Mouse (Mus musculus): ENCODE results near the gene Bcas3. TPM values are rescaled to one million over a fixed set of nuclear protein-coding genes. Genes with fewer than 3 reads are reported as not detected.
A peak's percentile ranks its signal among the peaks of the same experiment; 100 is the strongest.

The Bcas3 gene
- polyA plus RNA-seq, 1 experiment from 2014 or later = 26.0 TPM

DNA sequence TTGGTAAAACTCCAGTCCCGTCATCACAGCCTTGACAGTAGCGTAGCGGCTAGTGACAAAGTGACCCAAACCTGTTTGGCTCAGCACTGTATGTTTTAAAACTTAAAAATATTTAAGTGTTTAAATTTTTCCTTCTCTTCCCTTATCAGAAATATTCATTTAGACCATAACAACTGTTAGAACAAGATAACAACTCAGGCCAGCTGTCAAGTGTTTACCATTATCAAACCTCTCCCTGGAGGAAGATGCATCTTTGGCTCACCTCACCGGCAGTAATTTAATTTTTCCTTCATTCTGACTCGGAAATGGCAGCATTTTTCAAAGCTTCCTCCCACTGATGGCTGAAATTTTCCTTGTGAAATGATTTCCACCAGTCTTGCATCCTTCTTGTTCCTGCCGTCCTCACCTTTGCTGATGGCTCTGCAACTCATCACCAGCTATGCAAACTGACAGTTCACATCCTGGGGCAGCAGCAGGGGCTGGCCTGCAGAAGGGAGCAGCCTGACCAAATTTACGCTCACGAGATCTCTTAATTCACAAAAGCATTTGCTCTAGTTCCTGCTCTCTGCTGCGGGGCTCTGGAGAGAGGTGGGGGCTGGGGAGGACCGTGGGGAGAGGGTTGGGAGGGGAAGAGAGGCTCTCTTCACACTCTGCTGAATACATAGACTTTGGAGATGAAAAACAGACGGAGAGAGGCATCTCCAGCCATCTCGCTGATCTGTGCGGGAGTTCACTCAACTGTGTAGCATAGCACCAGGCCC is 275.5 kb downstream of the Bcas3 start:
- TF ChIP-seq CTCF (IDR thresholded peaks at IDR 0.05) (no peak), EP300 (IDR thresholded peaks at IDR 0.05) (no peak)
- Histone ChIP-seq H3K9me3 (ENCODE audit: low read length) (no peaks in the 10 kb centered on the region), H3K27ac (ENCODE audit: low read length) (no peak overlapping the region), H3K4me3 (ENCODE audit: low read depth, low read length) (no peak overlapping the region), H3K4me2 (replicated peaks; ENCODE audit: low read depth, low read length) (no peak overlapping the region), H3K4me1 (ENCODE audit: insufficient read depth, low read depth, low read length) (peaks cover 3% of the 10 kb centered on the region; the same call in 1 of the 2 replicates), H3K27me3 (replicated peaks; ENCODE audit: insufficient read depth, low read length) (no peaks in the 10 kb centered on the region), H3K36me3 (ENCODE audit: insufficient read depth, low read length) (no peaks in the 10 kb centered on the region), H3K9ac (replicated peaks; ENCODE audit: low read depth) (no peak overlapping the region)
- DNase-seq (ENCODE audit: low spot score) (no peak), ATAC-seq (no peak)
- WGBS = 39% methylated on average over 13 of the region's 13 CpGs

DNA sequence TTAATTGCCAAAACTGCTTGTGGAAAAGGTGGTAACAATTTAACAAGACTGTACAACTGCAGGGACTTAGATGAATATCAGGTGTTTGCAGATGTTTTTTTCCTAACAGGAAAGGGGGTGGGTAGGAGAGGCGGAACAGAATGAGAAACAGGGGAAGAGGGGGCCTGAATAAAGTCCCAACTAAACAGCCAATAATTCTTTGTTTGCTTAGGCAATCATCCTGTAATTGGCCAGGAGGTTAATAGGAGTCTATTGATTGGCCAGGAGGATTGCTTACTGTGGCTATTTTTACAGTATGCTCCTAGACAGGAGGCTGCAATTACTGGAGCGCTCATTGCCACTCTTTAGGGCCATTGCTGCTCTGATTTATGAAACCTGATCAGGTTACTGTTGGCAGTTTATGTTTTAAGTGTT is 279.6 kb downstream of the Bcas3 start:
- H3K9me3 ChIP-seq (ENCODE audit: low read length) = no peaks in the 10 kb centered on the region
- TF ChIP-seq CTCF (IDR thresholded peaks at IDR 0.05) (no peak), EP300 (IDR thresholded peaks at IDR 0.05) (no peak)
- no peaks in the 10 kb centered on the region for H3K27me3 ChIP-seq (replicated peaks; ENCODE audit: insufficient read depth, low read length)
- no peak overlapping the region for H3K4me2 ChIP-seq (replicated peaks; ENCODE audit: low read depth, low read length)
- H3K9ac ChIP-seq (replicated peaks; ENCODE audit: low read depth) = no peak overlapping the region
- no peak for DNase-seq (ENCODE audit: low spot score)
- no peaks in the 10 kb centered on the region for H3K36me3 ChIP-seq (ENCODE audit: insufficient read depth, low read length)
- no peak overlapping the region for H3K4me3 ChIP-seq (ENCODE audit: low read depth, low read length)
- H3K4me1 ChIP-seq (ENCODE audit: insufficient read depth, low read depth, low read length) = peaks cover 4% of the 10 kb centered on the region; the same call in 1 of the 2 replicates
- no peak overlapping the region for H3K27ac ChIP-seq (ENCODE audit: low read length)
- WGBS = 64% methylated on average over 2 of the region's 2 CpGs
- no peak for ATAC-seq

DNA sequence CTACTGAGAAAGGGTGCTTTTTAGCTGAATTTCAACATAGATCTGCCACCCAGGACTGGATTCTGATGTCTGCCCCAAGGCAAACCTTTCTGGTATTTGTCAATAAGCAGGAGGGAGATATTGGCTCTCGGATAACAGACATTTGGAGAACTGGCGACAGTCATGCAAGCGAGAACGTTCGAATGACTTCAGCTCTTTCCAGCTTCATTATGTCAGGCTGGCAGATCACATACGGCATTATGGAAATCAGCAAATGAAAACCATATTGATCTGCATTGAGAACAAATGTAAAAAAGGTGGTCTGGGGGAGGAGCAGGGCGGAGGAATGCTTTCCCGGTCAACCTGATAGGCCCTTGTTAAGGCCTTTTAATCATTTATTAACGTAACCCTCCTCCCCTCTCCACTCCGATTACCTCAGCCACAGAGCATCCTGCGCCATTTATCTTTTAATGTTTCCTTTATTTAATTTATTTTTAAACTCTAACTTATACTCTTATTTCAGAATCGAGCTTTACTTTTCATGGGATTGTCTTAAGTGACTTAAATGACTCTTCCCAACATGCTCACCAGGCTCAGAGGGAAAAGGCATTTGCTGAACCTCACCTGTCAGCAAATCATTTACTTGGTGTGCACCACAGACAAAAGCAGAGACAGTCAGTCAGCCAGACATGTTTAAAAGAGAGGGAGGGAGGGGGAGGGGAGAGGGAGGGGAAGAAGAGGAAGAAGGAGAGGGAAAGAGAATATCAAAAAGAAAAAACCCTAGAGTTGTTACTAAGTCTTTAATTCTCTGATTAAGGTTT is 285.9 kb downstream of the Bcas3 start:
- Histone ChIP-seq H3K36me3 (ENCODE audit: insufficient read depth, low read length) (no peaks in the 10 kb centered on the region), H3K9me3 (ENCODE audit: low read length) (no peaks in the 10 kb centered on the region), H3K4me3 (ENCODE audit: low read depth, low read length) (no peak overlapping the region), H3K9ac (replicated peaks; ENCODE audit: low read depth) (no peak overlapping the region), H3K4me2 (replicated peaks; ENCODE audit: low read depth, low read length) (no peak overlapping the region), H3K4me1 (ENCODE audit: insufficient read depth, low read depth, low read length) (peaks cover 4% of the 10 kb centered on the region; the same call in 1 of the 2 replicates), H3K27me3 (replicated peaks; ENCODE audit: insufficient read depth, low read length) (no peaks in the 10 kb centered on the region), H3K27ac (ENCODE audit: low read length) (no peak overlapping the region)
- TF ChIP-seq CTCF (IDR thresholded peaks at IDR 0.05) (no peak), EP300 (IDR thresholded peaks at IDR 0.05) (no peak)
- WGBS = 55% methylated on average over 12 of the region's 12 CpGs
- ATAC-seq (no peak), DNase-seq (ENCODE audit: low spot score) (no peak)

DNA sequence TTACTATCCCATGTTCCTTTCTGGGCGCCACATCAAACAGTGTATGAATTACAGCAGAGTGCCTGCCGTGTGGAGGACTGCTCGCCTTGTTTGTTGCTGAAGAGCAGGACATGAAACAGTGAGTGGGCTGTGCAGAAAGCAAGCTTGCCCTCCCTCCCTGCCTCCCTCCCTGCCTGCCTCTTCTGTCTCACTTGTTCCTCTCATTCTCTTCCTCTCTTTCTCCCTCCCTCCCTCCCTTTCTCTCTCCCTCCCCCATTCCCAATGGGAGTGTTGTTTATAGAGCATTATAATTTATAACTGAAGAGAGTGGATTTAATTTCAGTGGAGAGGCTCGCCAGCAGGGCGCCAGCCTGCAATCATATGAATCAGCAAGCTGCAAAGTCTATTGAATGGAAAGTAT is 287.7 kb downstream of the Bcas3 start:
- Histone ChIP-seq H3K27me3 (replicated peaks; ENCODE audit: insufficient read depth, low read length) (no peaks in the 10 kb centered on the region), H3K27ac (ENCODE audit: low read length) (peak overlapping the region; percentile 28; the same call in 1 of the 2 replicates), H3K4me2 (replicated peaks; ENCODE audit: low read depth, low read length) (peak overlapping the region; percentile 27), H3K9me3 (ENCODE audit: low read length) (no peaks in the 10 kb centered on the region), H3K9ac (replicated peaks; ENCODE audit: low read depth) (no peak overlapping the region), H3K36me3 (ENCODE audit: insufficient read depth, low read length) (no peaks in the 10 kb centered on the region), H3K4me1 (ENCODE audit: insufficient read depth, low read depth, low read length) (peaks cover 4% of the 10 kb centered on the region; the same call in 1 of the 2 replicates), H3K4me3 (ENCODE audit: low read depth, low read length) (peak overlapping the region; percentile 8; the same call in 1 of the 2 replicates)
- TF ChIP-seq CTCF (IDR thresholded peaks at IDR 0.05) = peak; percentile 4; the same call in 1 of the 2 replicates
- no peak for TF ChIP-seq EP300 (IDR thresholded peaks at IDR 0.05)
- DNase-seq (ENCODE audit: low spot score) (peak; percentile 54), ATAC-seq (peak; percentile 46)
- 21% methylated on average over 5 of the region's 5 CpGs for WGBS

DNA sequence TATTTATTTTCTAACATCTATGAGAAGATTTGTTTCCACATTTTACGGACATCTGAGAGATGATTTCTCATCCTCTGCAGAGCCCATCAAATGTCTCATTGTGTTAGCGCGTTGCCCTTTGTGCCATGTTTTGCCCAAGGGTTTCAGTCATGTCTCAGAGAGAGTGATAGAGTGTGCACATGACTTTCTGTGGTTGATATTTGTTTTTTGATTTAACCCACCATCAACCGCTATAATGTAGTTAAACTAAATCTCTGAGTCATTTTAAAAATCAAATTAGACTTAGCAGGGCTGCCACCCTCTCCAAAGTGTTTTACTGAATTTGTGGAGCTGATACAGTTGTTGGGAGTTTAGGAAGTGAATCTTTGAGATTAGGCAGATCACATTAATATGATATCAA is 288.5 kb downstream of the Bcas3 start:
- no peak for TF ChIP-seq EP300 (IDR thresholded peaks at IDR 0.05)
- no peak for TF ChIP-seq CTCF (IDR thresholded peaks at IDR 0.05)
- peaks cover 4% of the 10 kb centered on the region; the same call in 1 of the 2 replicates for H3K4me1 ChIP-seq (ENCODE audit: insufficient read depth, low read depth, low read length)
- H3K4me2 ChIP-seq (replicated peaks; ENCODE audit: low read depth, low read length) = no peak overlapping the region
- DNase-seq (ENCODE audit: low spot score) = no peak
- no peak overlapping the region for H3K4me3 ChIP-seq (ENCODE audit: low read depth, low read length)
- no peak overlapping the region for H3K9ac ChIP-seq (replicated peaks; ENCODE audit: low read depth)
- peak overlapping the region; percentile 52 for H3K27ac ChIP-seq (ENCODE audit: low read length)
- ATAC-seq = no peak
- no peaks in the 10 kb centered on the region for H3K27me3 ChIP-seq (replicated peaks; ENCODE audit: insufficient read depth, low read length)
- 74% methylated on average over 4 of the region's 4 CpGs for WGBS
- H3K36me3 ChIP-seq (ENCODE audit: insufficient read depth, low read length) = no peaks in the 10 kb centered on the region
- no peaks in the 10 kb centered on the region for H3K9me3 ChIP-seq (ENCODE audit: low read length)

DNA sequence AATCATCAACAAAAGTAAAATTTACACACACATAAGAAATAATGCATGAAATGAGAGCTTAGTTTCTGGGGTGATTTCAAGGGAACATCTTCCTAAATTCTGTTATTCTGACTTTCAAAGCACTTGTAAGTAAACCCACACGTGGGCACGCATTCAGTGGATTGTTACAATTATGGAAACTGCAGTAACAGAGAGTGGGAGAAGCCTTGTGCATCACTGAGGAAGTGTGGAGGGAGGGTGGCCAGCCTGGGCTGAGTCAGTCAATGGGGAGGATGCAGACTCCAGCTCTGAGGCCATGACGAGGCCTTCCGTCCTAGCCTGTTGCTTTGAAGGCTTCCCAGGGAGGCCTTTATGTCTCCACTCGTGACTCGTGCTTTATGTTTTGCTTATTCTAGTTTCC is 289.6 kb downstream of the Bcas3 start:
- WGBS = 53% methylated on average over 6 of the region's 6 CpGs
- Histone ChIP-seq H3K27me3 (replicated peaks; ENCODE audit: insufficient read depth, low read length) (no peaks in the 10 kb centered on the region), H3K27ac (ENCODE audit: low read length) (peak overlapping the region; percentile 28; the same call in 1 of the 2 replicates), H3K9ac (replicated peaks; ENCODE audit: low read depth) (no peak overlapping the region), H3K4me1 (ENCODE audit: insufficient read depth, low read depth, low read length) (no peaks in the 10 kb centered on the region; the same call in 1 of the 2 replicates), H3K4me3 (ENCODE audit: low read depth, low read length) (no peak overlapping the region), H3K9me3 (ENCODE audit: low read length) (no peaks in the 10 kb centered on the region), H3K36me3 (ENCODE audit: insufficient read depth, low read length) (no peaks in the 10 kb centered on the region), H3K4me2 (replicated peaks; ENCODE audit: low read depth, low read length) (no peak overlapping the region)
- DNase-seq (ENCODE audit: low spot score) = peak; percentile 46
- TF ChIP-seq CTCF (IDR thresholded peaks at IDR 0.05) (no peak), EP300 (IDR thresholded peaks at IDR 0.05) (no peak)
- no peak for ATAC-seq
